Mouse (Mus musculus): ENCODE measurements at regions not wholly inside any gene's neighbourhood (a gene's known extent, or its start where the extent isn't known, plus 50 kb on each side); places are given as distances from the start of the nearest gene placed in this dataset.
A peak's percentile ranks its signal among the peaks of the same experiment; 100 is the strongest.

- no peak for ATAC-seq (ENCODE audit: low FRiP score)
- TF ChIP-seq CTCF (IDR thresholded peaks at IDR 0.05), result no peak
- H3K4me3 ChIP-seq (ENCODE audit: low read depth, low read length), result no peak overlapping the region
- H3K27me3 ChIP-seq (ENCODE audit: insufficient read depth, low read length), result no peaks in the 10 kb centered on the region
- H3K4me2 ChIP-seq (ENCODE audit: low read depth, low read length, poor library complexity, severe bottlenecking), result no peak overlapping the region
- no peaks in the 10 kb centered on the region for H3K36me3 ChIP-seq (ENCODE audit: insufficient read depth, low read length)
- no peak for DNase-seq (ENCODE audit: low spot score)
- 53% methylated on average over 5 of the region's 5 CpGs for WGBS
- no peak overlapping the region for H3K9ac ChIP-seq (replicated peaks; ENCODE audit: low read length, poor library complexity, severe bottlenecking)
- 0 out of 2 replicates have a peak, but pooled peaks cover 3% of the 10 kb centered on the region for H3K9me3 ChIP-seq (ENCODE audit: low read length)
- no peak overlapping the region for H3K27ac ChIP-seq (ENCODE audit: low read depth, low read length)
- no peaks in the 10 kb centered on the region for H3K4me1 ChIP-seq (ENCODE audit: insufficient read depth, low read length)
Measured at GRCm38 (mm10) chr10:3630763-3631223, 90.8 kb downstream of the Iyd start.

- no peaks in the 10 kb centered on the region for H3K27me3 ChIP-seq (ENCODE audit: insufficient read depth, low read length)
- no peak overlapping the region for H3K4me2 ChIP-seq (ENCODE audit: low read depth, low read length, poor library complexity, severe bottlenecking)
- DNase-seq (ENCODE audit: low spot score), result peak; percentile 5
- H3K4me3 ChIP-seq (ENCODE audit: low read depth, low read length), result no peak overlapping the region
- no peaks in the 10 kb centered on the region for H3K4me1 ChIP-seq (ENCODE audit: insufficient read depth, low read length)
- H3K36me3 ChIP-seq (ENCODE audit: insufficient read depth, low read length), result no peaks in the 10 kb centered on the region
- H3K27ac ChIP-seq (ENCODE audit: low read depth, low read length), result no peak overlapping the region
- 31% methylated on average over 5 of the region's 5 CpGs for WGBS
- ATAC-seq (ENCODE audit: low FRiP score), result 0 out of 2 replicates have a peak, but pooled peaks have one; percentile 52
- H3K9ac ChIP-seq (replicated peaks; ENCODE audit: low read length, poor library complexity, severe bottlenecking), result no peak overlapping the region
- TF ChIP-seq CTCF (IDR thresholded peaks at IDR 0.05), result no peak
- H3K9me3 ChIP-seq (ENCODE audit: low read length), result 0 out of 2 replicates have a peak, but pooled peaks cover 3% of the 10 kb centered on the region
Measured at GRCm38 (mm10) chr10:3633871-3634496, 93.9 kb downstream of the Iyd start.

DNA sequence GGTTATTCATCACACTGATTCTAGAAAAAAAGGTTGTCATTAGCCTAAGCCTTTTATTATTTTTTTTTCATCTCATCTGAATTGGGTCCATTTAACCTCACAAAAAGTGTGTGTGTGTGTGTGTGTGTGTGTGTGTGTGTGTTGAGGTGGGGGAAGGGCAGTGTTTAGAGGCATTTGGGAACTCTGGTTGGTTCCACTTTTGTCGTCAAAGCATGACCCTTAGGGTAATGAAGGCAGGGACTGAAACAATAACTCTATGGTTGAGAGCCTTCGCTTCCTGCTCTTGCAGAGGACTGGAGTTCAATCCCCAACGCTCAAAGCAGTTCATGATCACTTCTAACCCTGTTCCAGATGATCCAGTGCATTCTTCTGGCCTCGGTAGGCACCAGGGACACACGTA lies 96.1 kb upstream of the Plekhg1 start:
- Histone ChIP-seq H3K4me2 (ENCODE audit: low read depth, low read length, poor library complexity, severe bottlenecking) (no peak overlapping the region), H3K36me3 (ENCODE audit: insufficient read depth, low read length) (no peaks in the 10 kb centered on the region), H3K4me3 (ENCODE audit: low read depth, low read length) (no peak overlapping the region), H3K27ac (ENCODE audit: low read depth, low read length) (no peak overlapping the region), H3K9ac (replicated peaks; ENCODE audit: low read length, poor library complexity, severe bottlenecking) (no peak overlapping the region), H3K27me3 (ENCODE audit: insufficient read depth, low read length) (no peaks in the 10 kb centered on the region), H3K9me3 (ENCODE audit: low read length) (no peaks in the 10 kb centered on the region), H3K4me1 (ENCODE audit: insufficient read depth, low read length) (no peaks in the 10 kb centered on the region)
- TF ChIP-seq CTCF (IDR thresholded peaks at IDR 0.05), result no peak
- ATAC-seq (ENCODE audit: low FRiP score) (no peak), DNase-seq (ENCODE audit: low spot score) (no peak)
- WGBS, result 78% methylated on average over 5 of the region's 5 CpGs

GRCm38 (mm10) chr10:3645030-3645429 lies 95.1 kb upstream of the Plekhg1 start:
- H3K4me2 ChIP-seq (ENCODE audit: low read depth, low read length, poor library complexity, severe bottlenecking), result no peak overlapping the region
- no peak overlapping the region for H3K9ac ChIP-seq (replicated peaks; ENCODE audit: low read length, poor library complexity, severe bottlenecking)
- no peak for TF ChIP-seq CTCF (IDR thresholded peaks at IDR 0.05)
- no peaks in the 10 kb centered on the region for H3K9me3 ChIP-seq (ENCODE audit: low read length)
- no peak for DNase-seq (ENCODE audit: low spot score)
- no peaks in the 10 kb centered on the region for H3K36me3 ChIP-seq (ENCODE audit: insufficient read depth, low read length)
- no peaks in the 10 kb centered on the region for H3K27me3 ChIP-seq (ENCODE audit: insufficient read depth, low read length)
- no peak overlapping the region for H3K4me3 ChIP-seq (ENCODE audit: low read depth, low read length)
- H3K27ac ChIP-seq (ENCODE audit: low read depth, low read length), result no peak overlapping the region
- no peaks in the 10 kb centered on the region for H3K4me1 ChIP-seq (ENCODE audit: insufficient read depth, low read length)
- 46% methylated on average over 5 of the region's 5 CpGs for WGBS
- no peak for ATAC-seq (ENCODE audit: low FRiP score)

GRCm38 (mm10) chr10:3646151-3646910 lies 93.8 kb upstream of the Plekhg1 start:
- Histone ChIP-seq H3K4me3 (ENCODE audit: low read depth, low read length) (no peak overlapping the region), H3K27ac (ENCODE audit: low read depth, low read length) (no peak overlapping the region), H3K4me1 (ENCODE audit: insufficient read depth, low read length) (no peaks in the 10 kb centered on the region), H3K9ac (replicated peaks; ENCODE audit: low read length, poor library complexity, severe bottlenecking) (no peak overlapping the region), H3K9me3 (ENCODE audit: low read length) (no peaks in the 10 kb centered on the region), H3K27me3 (ENCODE audit: insufficient read depth, low read length) (no peaks in the 10 kb centered on the region), H3K36me3 (ENCODE audit: insufficient read depth, low read length) (no peaks in the 10 kb centered on the region), H3K4me2 (ENCODE audit: low read depth, low read length, poor library complexity, severe bottlenecking) (no peak overlapping the region)
- TF ChIP-seq CTCF (IDR thresholded peaks at IDR 0.05), result no peak
- DNase-seq (ENCODE audit: low spot score) (no peak), ATAC-seq (ENCODE audit: low FRiP score) (no peak)
- 76% methylated on average over 6 of the region's 6 CpGs for WGBS

Measured in midbrain, postnatal 0 days (tissue).